Mouse (Mus musculus) CH12F3 (cell line): ENCODE data around the gene Rab6b.

Experiments used
- in situ Hi-C: fragments of 300-500 bp; cut with MboI; formaldehyde crosslinking; loops from 2 replicates; pipeline ENCODE4 v1.14.3; 2020; ENCODE audit warnings: low sequenced_read_pairs

The Rab6b gene

DNA sequence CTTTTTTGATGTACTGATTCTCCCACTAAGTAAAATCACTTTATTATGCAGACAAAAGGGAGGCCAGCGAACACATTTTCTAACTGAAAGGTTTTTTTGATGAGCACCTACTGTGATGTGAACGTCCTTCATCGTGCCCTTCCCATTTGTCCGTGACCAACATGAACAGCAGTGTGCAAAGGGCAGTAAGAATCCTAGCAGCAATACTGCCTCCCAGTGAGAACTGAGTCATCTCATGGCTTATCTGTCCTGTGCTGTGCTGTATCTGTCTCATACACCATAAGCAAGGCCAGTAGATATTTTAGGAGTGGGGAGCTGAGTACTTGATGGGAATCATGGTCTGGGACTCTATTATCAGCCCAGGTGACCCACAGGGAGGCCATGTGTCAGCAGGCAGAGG is 76.8 kb downstream of the Rab6b start:
- in situ Hi-C loops, result no loop called here

DNA sequence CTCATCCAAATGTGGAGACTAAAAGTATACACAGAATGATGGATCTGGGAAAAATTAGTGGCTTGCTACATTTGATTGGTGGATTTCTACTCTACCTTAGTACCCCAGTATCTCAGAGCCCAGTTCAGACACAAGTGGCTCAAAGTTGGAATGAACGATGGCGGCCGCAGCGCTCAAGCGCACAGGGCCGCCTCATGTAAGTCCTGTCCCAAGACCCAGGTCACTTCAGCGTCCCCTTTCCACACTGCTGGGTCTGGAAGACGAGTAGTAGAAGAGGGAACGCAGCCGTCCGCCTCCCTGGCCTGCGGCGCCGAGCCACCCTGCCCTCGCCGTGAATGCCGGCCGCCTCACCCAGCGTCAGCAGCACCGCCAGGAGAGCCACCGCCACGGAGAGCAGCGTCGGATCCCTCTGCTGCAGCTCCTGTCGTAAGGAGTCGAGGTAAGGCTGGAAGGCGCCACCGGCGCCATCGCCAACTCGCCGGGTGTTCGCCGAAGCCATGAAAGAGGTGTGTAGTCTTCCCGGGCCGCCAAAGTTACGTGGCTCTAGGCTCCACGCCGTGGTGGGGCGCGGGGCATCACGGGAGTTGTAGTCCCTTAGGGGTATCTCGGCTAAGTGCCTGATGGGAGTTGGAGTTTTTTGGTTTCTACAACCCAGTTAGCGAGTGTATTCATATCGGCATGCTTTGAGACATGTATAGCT is 90.1 kb downstream of the Rab6b start, which contains the start of gene Srprb:
Gene Srprb, minus strand, starts transcription at position 577 of the 700 bp plus-strand sequence.
- in situ Hi-C loops, result no loop called here

DNA sequence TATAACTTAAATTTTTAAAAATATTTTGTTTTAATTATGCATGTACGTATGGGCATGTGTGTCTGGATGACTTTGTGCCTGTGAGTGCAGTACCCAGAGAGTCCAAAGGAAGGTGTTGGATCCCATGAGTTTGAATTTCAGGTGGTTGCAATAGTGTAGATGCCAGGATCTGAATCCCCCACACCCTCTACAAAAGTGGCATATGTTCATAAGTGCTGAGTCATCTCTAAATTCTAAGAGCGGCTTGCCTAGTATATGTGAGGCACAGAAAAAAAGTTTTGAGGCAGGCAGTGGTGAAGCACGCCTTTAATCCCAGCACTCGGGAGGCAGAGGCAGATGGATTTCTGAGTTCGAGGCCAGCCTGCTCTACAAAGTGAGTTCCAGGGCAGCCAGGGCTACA is 94.2 kb downstream of the Rab6b start:
- in situ Hi-C loops, result no loop called here

DNA sequence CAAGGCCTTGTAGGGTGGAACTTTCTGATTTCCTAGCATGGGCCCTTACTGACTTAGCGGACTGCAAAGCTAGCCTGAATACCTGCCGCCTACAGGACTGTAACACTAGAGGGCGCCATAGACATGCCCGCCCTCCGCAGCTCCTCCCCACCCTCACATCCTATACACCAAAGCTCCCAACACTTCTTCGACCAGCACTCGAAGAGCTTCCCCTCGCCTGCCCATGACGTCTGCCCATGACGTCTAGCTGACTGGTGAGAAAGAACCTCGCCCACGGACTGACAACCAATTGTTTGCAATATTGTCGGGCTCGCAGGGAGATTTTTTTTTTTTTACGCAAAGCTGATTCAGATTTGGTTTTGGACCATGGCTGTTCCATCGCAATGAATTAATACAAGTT is 96.3 kb downstream of the Rab6b start:
- in situ Hi-C loops, result no loop called here

DNA sequence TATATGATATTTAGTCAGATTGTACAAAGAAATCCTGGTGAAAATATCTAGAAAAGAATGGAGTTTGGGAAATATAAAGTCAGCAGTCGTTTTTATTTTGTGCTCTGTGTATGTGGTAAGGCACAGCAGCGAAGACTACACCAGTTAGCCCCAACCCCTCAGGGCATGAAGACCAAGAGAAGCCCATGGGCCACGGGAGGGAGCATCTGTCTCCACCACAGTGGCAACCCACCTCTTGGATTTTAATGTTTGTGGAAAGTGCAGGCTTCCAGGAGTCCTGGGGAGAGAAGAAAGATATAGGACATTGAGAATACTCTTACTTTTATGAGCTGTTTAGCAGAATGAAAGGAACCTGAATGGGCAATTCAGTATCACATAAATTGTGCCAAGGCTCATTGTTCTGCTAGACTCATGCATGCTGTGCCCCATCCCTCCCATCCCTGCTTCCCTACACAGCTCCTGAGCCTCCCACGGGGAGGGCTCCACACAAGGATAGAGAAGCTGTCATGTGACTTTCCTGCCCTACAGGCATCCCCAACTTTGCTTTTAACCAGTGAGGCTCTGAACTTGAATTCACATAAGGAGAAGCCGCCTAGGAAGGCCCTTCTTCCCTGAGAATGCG is 97.3 kb downstream of the Rab6b start:
- in situ Hi-C loops, result no loop called here

DNA sequence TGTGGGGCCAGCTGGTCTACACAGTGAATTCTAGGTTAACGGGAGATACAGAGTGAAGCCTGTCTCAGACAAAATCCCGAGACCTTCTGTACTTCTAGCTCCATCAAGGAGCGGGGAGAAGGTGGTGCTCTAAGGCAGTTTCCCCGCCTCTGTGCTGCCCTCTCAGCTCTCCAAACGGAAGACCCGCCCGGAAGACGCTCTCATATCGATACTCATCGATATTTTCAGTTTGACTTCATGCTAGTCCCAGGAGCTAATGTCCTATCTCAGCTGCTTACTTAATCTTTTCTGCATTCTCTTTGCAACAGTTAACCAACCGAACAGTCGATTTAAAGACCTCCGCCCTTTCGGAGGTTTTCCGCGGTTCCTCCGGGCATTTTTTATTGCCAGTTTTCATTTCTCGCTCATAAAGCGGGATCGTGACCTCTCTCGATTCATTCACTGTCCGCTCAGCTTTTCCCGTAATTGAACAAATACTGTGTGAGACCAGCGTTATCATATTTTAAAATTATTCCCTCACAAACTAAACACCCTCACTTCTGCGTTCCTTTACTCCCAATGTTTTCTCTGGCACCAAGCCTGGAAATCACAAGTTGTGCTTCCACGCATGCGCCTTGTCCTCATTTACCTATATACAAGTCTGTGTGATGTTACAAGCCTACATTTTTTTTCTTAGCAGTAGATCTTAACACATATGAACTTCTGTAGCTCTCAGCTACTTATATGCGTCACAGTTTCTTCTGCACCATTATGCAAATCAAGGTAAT is 101.2 kb downstream of the Rab6b start:
- in situ Hi-C loops, result no loop called here

DNA sequence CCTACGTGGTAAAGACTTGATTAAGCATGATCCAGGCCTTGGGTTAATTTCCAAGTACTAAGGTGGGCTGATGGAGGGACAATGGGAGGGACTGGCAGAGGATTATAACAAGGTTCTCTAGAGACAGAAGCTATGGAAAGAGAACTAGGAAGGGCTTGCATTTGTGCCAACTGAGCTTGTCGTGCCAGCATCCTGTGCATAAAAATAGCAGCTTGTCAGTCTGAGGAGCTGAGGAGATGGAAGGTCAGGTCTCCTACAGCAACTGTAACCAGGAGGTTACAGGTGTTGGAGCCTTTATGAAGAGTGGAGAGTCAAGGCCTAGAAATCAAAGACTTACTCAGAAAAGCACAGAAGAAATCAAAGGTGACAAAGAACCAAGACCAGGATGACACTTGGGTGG is 102.0 kb downstream of the Rab6b start:
- in situ Hi-C loops, result no loop called here

DNA sequence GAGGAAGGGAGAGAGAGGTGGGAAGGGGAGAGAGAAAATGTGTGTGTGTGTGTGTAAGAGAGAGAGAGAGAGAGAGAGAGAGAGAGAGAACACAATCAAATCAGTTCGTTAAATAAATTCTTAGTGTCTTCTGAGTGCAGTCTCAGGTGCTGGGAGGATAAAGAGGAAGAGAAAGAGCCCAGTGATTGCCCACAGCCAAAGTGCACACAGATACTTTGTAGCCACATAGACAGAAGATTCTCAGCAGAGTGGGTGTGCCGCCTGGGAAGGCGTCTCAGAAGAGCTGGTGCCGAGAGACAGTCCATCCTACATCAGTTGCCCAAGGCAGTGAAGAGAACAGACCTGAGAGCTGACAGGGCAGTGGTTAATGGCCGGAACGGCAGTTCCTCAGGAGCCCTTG is 102.7 kb downstream of the Rab6b start:
- in situ Hi-C loops, result no loop called here

DNA sequence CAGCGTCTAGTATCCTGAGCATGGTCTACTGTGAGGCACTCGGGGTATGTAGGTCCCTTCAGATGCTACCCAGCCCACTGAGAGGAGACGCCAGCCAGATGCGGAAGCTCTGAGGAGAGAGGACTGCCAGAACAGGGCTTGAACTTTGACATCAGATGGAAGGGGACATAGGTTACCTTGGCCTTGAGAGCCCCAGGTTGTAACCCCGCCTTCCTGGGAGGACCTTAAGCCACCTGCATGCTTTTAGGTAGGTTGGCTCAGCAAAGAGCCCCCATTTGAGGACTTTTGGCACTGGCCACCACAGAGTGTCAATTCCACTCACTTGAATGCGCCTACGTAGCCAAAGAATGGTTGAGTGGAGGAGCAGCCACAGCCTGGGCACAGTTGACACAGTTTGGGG is 113.1 kb downstream of the Rab6b start:
- in situ Hi-C loops, result loop anchor here (10.0 kb wide), 1 partner anchor 60 kb away; no protein-coding TSS in a partner anchor

DNA sequence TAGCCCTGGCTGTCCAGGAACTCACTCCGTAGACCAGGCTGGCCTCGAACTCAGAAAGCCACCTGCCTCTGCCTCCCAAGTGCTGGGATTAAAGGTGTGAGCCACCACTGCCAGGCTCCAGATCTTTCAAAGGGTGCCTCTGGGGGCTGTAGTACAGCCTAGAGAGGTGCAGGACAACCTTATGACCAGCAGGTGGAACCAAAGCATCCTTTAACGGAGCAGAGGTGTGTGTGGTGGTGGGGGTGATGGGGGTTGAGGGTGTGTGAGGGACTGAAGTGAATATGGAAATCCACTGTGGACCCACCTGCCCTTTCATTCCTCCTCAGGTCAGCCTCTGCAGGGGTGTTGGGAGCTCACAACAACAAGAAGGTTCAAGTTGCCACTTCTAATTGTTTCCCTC is 113.9 kb downstream of the Rab6b start:
- in situ Hi-C loops, result loop anchor here (10.0 kb wide), 1 partner anchor 59 kb away; no protein-coding TSS in a partner anchor

DNA sequence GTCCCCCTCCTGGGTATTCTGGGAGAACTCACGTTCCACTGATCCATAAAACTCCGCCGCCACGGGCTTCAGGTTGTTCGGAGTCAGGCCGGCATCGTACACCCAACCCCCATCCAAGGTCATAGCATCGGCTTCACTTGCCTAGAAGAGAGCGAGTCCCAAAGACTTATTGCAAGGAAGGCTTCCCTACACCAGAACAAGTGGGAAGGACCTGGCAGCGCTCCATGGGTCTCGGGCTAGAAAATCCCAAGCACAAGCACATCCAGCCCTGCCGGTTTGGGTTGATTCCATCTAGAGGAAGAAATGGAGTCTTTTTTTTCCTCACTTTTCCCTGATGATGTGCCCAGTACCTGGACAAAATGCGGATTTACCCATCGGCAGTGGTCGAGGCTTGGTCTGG is 115.2 kb downstream of the Rab6b start:
- in situ Hi-C loops, result loop anchor here (10.0 kb wide), 1 partner anchor 58 kb away; no protein-coding TSS in a partner anchor

DNA sequence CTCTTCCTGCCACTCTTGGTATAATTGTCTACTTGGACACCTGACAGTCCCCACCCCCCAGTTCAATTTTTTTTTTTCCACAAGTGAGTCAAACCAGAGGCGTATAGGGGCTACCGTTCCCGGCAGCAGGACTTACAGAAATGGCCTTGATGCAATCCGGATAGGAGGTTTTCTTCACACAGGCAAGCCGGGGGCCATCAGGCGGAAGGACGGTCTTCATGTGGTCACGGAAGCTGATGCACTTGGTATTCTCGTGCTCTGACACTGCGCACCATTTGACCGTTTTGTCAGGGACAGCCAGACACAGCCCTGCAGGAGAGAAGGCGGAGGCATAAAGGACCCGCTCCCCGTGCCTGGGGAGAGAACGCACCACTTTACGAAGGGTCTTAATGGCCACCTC is 116.2 kb downstream of the Rab6b start:
- in situ Hi-C loops, result loop anchor here (10.0 kb wide), 1 partner anchor 57 kb away; no protein-coding TSS in a partner anchor

DNA sequence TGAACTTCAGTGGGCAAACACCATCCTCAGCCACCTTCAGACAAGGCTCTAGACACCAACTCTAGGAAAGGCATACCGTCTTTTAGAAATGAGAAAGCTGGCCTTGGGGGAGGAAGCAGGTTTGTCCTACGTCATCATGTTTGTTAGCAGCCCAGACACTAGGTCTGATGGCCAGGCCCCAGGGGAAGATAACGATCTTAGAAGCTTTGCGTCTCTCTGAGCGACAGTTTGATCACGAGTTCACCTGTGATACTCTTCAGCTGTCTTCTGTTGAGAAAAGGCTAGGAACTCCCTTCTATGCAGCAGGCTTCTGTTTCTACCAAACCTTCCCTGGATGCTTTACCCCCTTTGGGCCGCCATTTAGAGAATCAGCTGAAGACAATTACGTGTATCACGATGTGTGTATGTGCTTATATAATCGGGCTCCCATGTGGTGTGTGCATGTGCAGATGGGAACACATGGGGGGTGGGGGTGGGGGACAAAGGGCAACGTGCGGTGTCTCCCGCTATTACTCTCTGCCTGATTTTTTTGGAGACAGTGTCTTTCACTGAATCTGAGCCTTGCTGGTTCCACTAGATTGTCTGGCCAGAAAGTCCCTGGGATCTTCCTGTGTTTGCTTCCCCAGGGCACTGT is 116.9 kb downstream of the Rab6b start:
- in situ Hi-C loops, result loop anchor here (10.0 kb wide), 1 partner anchor 56 kb away; no protein-coding TSS in a partner anchor

DNA sequence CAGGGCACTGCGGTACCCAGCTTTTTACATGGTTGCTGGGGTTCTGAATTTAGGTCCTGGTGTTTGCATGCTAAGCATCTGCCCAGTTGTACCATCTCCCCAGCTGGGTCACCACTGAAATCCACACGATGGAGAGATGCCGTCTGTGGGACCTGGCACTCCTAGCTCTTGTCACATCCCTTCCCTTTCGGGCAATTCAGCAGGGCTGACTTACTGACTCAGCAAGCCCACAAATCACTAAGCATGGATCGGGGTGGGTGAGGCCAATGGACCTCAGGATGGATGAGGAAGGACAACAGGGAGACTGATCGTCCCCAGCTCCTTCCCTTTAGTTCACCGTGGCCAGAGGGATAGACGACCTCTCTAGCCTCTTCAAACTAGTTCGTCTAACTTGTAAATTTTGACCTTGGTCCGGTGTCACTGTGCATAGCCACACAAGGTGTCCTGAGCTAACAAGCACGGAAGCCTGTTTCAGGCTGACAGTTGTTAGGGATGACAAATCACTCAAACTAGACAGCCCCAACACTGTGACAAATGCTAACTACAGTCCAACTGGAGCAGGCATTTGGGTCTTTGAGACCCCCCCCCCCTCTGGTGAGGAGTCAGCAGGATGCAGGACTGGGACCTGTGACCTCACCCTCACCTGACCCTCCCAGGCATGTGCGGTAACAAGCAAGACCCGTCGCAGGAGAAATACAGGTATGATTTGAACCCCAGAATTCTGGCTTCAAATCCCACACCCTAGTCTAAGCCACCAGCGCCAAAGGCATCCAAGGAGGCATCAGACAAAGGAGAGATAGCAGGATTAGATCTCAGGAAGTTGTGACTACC is 117.7 kb downstream of the Rab6b start:
- in situ Hi-C loops, result loop anchor here (10.0 kb wide), 1 partner anchor 56 kb away; no protein-coding TSS in a partner anchor

DNA sequence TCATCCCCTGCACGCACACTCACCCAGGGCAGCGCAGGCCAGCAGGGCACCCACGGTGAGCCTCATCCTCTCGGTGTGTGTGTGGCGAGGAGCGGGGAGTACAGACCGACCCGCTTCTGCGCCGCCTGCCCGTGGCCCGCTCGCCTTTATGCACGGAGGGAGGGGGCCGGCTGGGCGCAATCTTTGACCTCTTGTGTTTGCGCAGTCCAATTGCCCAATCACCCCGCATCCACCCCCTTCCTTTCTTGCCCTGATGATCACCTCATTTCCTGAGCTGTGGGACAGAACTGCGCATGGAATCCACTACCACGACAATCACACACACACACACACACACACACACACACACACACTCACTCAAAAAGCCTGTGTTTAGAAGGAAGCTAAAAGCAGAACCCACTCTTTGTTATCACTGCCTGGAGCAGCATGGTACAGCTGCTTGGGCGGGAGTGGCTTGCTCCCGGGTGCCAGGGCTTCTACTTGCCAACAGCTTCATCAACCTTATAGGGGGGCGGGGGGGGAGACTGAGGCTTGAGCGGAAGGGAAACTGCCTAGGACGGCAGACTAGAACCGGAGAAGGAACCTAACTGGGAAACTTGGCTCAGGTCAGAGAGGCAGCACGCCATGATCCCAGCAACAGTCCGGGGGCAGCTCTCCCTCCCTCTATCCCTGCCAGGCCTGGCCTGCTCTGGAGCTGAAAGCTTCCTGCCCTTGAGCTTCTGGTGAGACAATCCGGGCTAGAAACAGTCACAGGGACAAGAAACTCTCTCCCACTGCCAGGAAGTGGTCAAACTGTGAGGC is 118.8 kb downstream of the Rab6b start, which contains the start of the genes Gm20425 and Trf:
Gene Gm20425, minus strand, starts transcription at position 157 of the 801 bp plus-strand sequence.
Gene Trf, minus strand, starts transcription at position 294 of the 801 bp plus-strand sequence.
- in situ Hi-C loops, result no loop called here

DNA sequence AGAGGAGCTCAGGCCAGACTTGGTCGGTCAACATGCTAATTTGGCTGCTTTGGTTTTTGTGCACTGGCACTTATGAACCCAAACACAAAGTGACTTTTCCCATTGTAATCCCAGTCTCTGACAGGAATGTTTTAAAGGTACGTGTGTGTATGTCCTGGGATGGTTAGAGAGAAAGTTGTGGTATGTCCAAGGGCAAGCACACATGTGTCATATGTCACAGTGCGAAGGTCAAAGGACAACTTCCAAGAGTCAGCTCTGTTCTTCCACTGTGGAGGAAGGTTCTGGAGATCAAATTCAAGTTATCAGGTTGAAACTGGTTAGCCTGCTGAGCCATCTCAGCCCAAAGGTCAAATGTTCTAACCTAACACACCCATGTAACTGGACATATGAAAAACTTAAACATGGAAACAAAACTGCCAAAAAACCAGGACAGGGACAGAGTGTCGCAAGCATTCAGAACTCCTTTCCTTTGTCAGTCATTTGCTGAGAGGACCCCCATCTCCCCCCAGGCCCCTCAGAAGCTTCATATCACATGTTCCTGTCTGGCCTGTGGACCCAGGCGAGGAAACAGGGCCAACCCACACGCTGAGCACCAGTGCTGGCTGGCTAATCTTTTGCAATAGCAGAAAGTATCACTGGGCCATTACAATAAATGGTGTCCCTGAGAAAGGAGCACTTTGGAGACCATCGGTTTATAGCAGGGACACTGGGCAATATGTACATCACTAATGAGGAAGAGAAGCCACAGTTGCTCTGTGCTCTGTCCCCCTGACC is 120.8 kb downstream of the Rab6b start:
- in situ Hi-C loops, result no loop called here

DNA sequence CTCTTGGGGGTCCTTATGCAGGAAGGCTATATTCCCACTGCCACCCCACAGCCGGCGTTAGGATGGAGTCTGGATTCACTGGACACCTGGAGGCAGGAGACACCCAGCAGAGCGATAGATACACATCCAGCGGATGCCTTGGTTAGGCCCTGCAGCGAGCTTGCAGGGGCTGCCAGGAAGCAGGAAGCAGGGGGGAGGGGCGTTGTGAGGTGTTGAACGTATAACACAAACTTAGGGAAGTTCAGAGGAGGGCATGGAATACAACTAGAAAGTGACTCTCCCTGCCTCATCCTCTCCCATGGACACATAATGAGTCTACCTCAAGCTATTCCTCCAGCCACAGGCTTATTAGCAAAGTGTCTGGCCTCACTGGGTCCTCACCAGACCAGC is 121.4 kb downstream of the Rab6b start:
- in situ Hi-C loops, result no loop called here

DNA sequence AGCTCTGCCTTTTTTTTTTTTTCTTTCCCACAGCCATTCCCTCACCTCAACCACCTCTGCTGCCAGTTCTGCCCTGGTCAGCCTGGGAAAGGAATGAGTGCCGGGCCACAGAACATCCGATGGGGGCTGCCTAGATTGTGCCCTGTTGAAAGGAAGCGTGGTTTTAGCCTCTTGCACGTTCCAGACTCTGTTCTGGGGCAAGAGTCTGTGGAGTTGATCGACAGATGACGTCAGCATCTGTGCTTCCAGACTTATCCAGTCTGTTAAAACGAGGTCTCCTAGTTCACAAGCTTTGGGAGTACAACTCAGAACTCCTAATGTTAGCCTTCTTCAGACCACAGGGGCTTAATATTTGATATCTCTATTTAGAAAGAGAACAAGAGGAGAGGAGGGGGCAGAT is 122.5 kb downstream of the Rab6b start:
- in situ Hi-C loops, result no loop called here
